ENCODE assay signal across 25 mouse cellular contexts in the genomic region with DNA sequence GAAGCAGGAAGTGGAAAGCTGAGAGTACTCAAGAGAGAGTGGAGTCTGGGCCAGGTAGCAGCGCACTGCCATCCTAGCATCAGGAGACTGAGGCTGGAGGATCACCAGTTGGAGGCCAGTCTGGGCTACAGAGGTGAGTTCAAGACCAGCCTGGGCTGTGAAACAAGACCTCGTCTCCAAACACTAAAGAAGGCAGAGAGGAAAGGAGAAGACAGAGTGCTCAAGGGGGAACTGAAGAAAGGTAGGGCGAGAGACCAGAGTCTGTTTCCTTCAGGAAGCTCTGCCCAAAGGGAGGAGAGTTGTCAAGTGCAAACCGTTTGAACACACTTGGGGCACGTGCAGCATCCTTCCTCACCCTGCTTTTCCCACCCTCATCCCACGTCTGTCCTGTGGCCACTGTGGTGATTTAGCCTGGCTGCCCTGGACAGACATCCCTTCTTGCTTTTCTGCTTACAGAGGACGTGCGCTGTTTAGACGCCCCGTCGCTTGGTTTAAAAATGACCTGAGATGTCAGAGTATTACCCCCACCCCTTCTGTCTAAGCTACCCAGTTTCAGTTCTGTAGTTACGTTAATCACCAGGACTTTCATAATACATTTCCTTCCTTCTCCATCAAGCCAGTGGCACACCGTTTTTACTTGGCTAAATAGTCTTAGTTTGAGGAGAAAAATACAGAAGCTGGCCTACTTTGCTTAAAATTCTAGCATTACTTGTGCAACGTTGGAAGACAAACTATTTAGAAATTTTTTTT.
DNase-seq lines count a peak whose midpoint lies in the region; ATAC-seq and TF ChIP-seq lines count a peak whose summit lies in the region.
"Had no signal": no experiment of that assay in that cellular context is flagged by ENCODE, and none has a peak within 500 bp of the region (broad histone marks: within the 10 kb centered on the region; RNA-seq: fewer than 3 reads in every experiment).

No protein-coding gene starts in this region.

- TF ChIP-seq POLR2A in CH12.LX (IDR thresholded peaks at IDR 0.05; ENCODE audit: low read depth, low read length): 0 out of 2 replicates have a peak, but pooled peaks have one; percentile 10

- TF ChIP-seq CTCF in CH12.LX (conservative IDR thresholded peaks at IDR 0.05 in 1 of 2, IDR thresholded peaks at IDR 0.05 in 1 of 2; ENCODE audit: low read depth in 2 of 2, low read length in 2 of 2): no peak

- H3K9me3 ChIP-seq in liver, embryonic 15.5 days (replicated peaks): no peaks in the 10 kb centered on the region
- H3K9me3 ChIP-seq in liver, embryonic 12.5 days (replicated peaks): no peaks in the 10 kb centered on the region
- H3K9me3 ChIP-seq in CH12.LX (replicated peaks; ENCODE audit: low read length): no peaks in the 10 kb centered on the region
- no peaks in the 10 kb centered on the region for H3K9me3 ChIP-seq in forebrain, embryonic 10.5 days
- H3K9me3 ChIP-seq: embryonic facial prominence, embryonic 15.5 days; heart, embryonic 12.5 days; hindbrain, embryonic 15.5 days; limb, embryonic 15.5 days; neural tube, embryonic 15.5 days; stomach, embryonic 15.5 days had no signal

- H3K27ac ChIP-seq in liver, embryonic 15.5 days (replicated peaks): peak overlapping the region; percentile 69
- H3K27ac ChIP-seq in liver, embryonic 12.5 days: no peak overlapping the region; the same call in 1 of the 2 replicates
- peak overlapping the region; percentile 37 for H3K27ac ChIP-seq in CH12.LX (ENCODE audit: insufficient read depth, low read depth)
- H3K27ac ChIP-seq in forebrain, embryonic 10.5 days: no peak overlapping the region
- H3K27ac ChIP-seq: embryonic facial prominence, embryonic 15.5 days; hindbrain, embryonic 15.5 days; limb, embryonic 15.5 days; neural tube, embryonic 15.5 days had no signal

- H3K27me3 ChIP-seq in liver, embryonic 15.5 days: no peaks in the 10 kb centered on the region
- H3K27me3 ChIP-seq in liver, embryonic 12.5 days (replicated peaks): no peaks in the 10 kb centered on the region
- no peaks in the 10 kb centered on the region for H3K27me3 ChIP-seq in CH12.LX (replicated peaks)
- H3K27me3 ChIP-seq in forebrain, embryonic 10.5 days (ENCODE audit: poor library complexity, severe bottlenecking): no peaks in the 10 kb centered on the region
- H3K27me3 ChIP-seq: embryonic facial prominence, embryonic 15.5 days; heart, embryonic 12.5 days; hindbrain, embryonic 15.5 days; limb, embryonic 15.5 days; neural tube, embryonic 15.5 days; stomach, embryonic 15.5 days had no signal

- no peaks in the 10 kb centered on the region; the same call in 1 of the 2 replicates for H3K79me2 ChIP-seq in CH12.LX (replicated peaks; ENCODE audit: control insufficient read depth, extremely low read depth, insufficient read depth, poor library complexity, severe bottlenecking)

- WGBS in liver, embryonic 15.5 days (ENCODE audit: insufficient replicate concordance): 60% methylated on average over 14 of the region's 14 CpGs
- WGBS in liver, embryonic 12.5 days (ENCODE audit: insufficient replicate concordance): 68% methylated on average over 14 of the region's 14 CpGs
- WGBS in forebrain, embryonic 10.5 days: 94% methylated on average over 14 of the region's 14 CpGs

- H3K4me1 ChIP-seq in liver, embryonic 15.5 days (replicated peaks): peaks cover 34% of the 10 kb centered on the region
- peaks cover 58% of the 10 kb centered on the region for H3K4me1 ChIP-seq in liver, embryonic 12.5 days
- H3K4me1 ChIP-seq in CH12.LX (ENCODE audit: control insufficient read depth in 1 of 2, insufficient read depth in 2 of 2): peaks cover 31 to 87% of the 10 kb centered on the region in 2 experiments
- H3K4me1 ChIP-seq in forebrain, embryonic 10.5 days: peaks cover 15% of the 10 kb centered on the region

- no peak overlapping the region for H3K9ac ChIP-seq in liver, embryonic 15.5 days
- H3K9ac ChIP-seq in liver, embryonic 12.5 days: no peak overlapping the region
- H3K9ac ChIP-seq in CH12.LX (ENCODE audit: insufficient read depth, low read depth): no peak overlapping the region
- H3K9ac ChIP-seq: embryonic facial prominence, embryonic 15.5 days; heart, embryonic 12.5 days; hindbrain, embryonic 15.5 days; limb, embryonic 15.5 days; neural tube, embryonic 15.5 days; stomach, embryonic 15.5 days had no signal

- in situ Hi-C loops in CH12.LX (cut with MboI; ENCODE audit: low pct_ligation_motif_present, low pct_unique_long_range_greater_than_20kb, low sequenced_read_pairs): no loop called here

- DNase-seq in CH12.LX (ENCODE audit: extremely low read depth): peak; percentile 64
- peak; percentile 32 for DNase-seq in induced T-regulatory cell, adult 2 months (ENCODE audit: low read depth)
- no peak for DNase-seq in forebrain, embryonic 10.5 days (ENCODE audit: extremely low spot score, low spot score)
- DNase-seq in testis, postnatal 14 days (ENCODE audit: low spot score): no peak
- DNase-seq in gastrocnemius, adult 8-10 months (ENCODE audit: low spot score in 2 of 2): no peak
- DNase-seq: adrenal gland, postnatal 14 days; cerebellum, adult 9-11 months; embryo, embryonic 11 days; kidney, adult 18-20 months; kidney, postnatal 14 days; layer of hippocampus, adult 9-11 months; lung, postnatal 10 days; retina, postnatal 1 day; thymus, postnatal 4 days had no signal

- no peak overlapping the region for H3K4me3 ChIP-seq in liver, embryonic 15.5 days (replicated peaks)
- H3K4me3 ChIP-seq in liver, embryonic 12.5 days: no peak overlapping the region
- H3K4me3 ChIP-seq in CH12.LX (replicated peaks in 1 of 3; ENCODE audit: low read depth in 2 of 3, low read length in 2 of 3, poor library complexity in 1 of 3): peak overlapping the region in 1 of 3 experiments; percentile 5
- no peak overlapping the region for H3K4me3 ChIP-seq in forebrain, embryonic 10.5 days
- H3K4me3 ChIP-seq: embryonic facial prominence, embryonic 15.5 days; heart, embryonic 12.5 days; hindbrain, embryonic 15.5 days; limb, embryonic 15.5 days; myocyte; neural tube, embryonic 15.5 days; stomach, embryonic 15.5 days had no signal

- no peaks in the 10 kb centered on the region for H3K36me3 ChIP-seq in liver, embryonic 15.5 days (replicated peaks)
- H3K36me3 ChIP-seq in liver, embryonic 12.5 days: 0 out of 2 replicates have a peak, but pooled peaks cover 3% of the 10 kb centered on the region
- H3K36me3 ChIP-seq in CH12.LX (replicated peaks in 1 of 2; ENCODE audit: control insufficient read depth in 1 of 2, insufficient read depth in 1 of 2, low read length in 1 of 2): peaks cover 0 to 47% of the 10 kb centered on the region in 2 experiments
- peaks cover 12% of the 10 kb centered on the region for H3K36me3 ChIP-seq in forebrain, embryonic 10.5 days (replicated peaks)
- H3K36me3 ChIP-seq: embryonic facial prominence, embryonic 15.5 days; hindbrain, embryonic 15.5 days; limb, embryonic 15.5 days; neural tube, embryonic 15.5 days had no signal

- peak; percentile 65 for TF ChIP-seq EP300 in CH12.LX (IDR thresholded peaks at IDR 0.05; ENCODE audit: low read length)

- no peak overlapping the region for H3K4me2 ChIP-seq in liver, embryonic 15.5 days
- H3K4me2 ChIP-seq in liver, embryonic 12.5 days: no peak overlapping the region
- peak overlapping the region; percentile 0; the same call in 1 of the 2 replicates for H3K4me2 ChIP-seq in CH12.LX (ENCODE audit: insufficient read depth, low read depth, poor library complexity, severe bottlenecking)
- H3K4me2 ChIP-seq: embryonic facial prominence, embryonic 15.5 days; heart, embryonic 12.5 days; hindbrain, embryonic 15.5 days; limb, embryonic 15.5 days; midbrain, embryonic 11.5 days; neural tube, embryonic 15.5 days; stomach, embryonic 15.5 days had no signal

- no peak; the same call in 1 of the 2 replicates for TF ChIP-seq RAD21 in CH12.LX (IDR thresholded peaks at IDR 0.05; ENCODE audit: low read depth, low read length)

- ATAC-seq in liver, embryonic 15.5 days (ENCODE audit: insufficient read depth): no peak
- no peak for ATAC-seq in liver, embryonic 12.5 days
- peak; percentile 72 for ATAC-seq in monocyte, adult 5-6 weeks (replicated peaks; ENCODE audit: insufficient number of reproducible peaks, low FRiP score, low TSS enrichment, poor library complexity, severe bottlenecking)

- dilution Hi-C loops in CH12.LX (cut with MboI; ENCODE audit: extremely low pct_ligation_motif_present, extremely low pct_unique_long_range_greater_than_20kb, low sequenced_read_pairs): no loop called here

TF ChIP-seq in CH12.LX, 34 proteins besides CTCF, POLR2A, EP300 and RAD21:
- TF ChIP-seq CHD2 (IDR thresholded peaks at IDR 0.05; ENCODE audit: low read length): no peak
- peak; percentile 89 for TF ChIP-seq BHLHE40 (IDR thresholded peaks at IDR 0.05; ENCODE audit: low read depth, low read length)
- TF ChIP-seq PAX5 (IDR thresholded peaks at IDR 0.05; ENCODE audit: low read length): no peak
- TF ChIP-seq ZKSCAN1 (IDR thresholded peaks at IDR 0.05; ENCODE audit: borderline replicate concordance, low read depth, low read length): no peak
- TF ChIP-seq IRF4 (IDR thresholded peaks at IDR 0.05; ENCODE audit: low read depth, low read length): peak; percentile 90
- no peak for TF ChIP-seq KAT2A (IDR thresholded peaks at IDR 0.05; ENCODE audit: insufficient replicate concordance, low read length)
- TF ChIP-seq USF2 (conservative IDR thresholded peaks at IDR 0.05; ENCODE audit: low read depth, low read length): no peak
- peak; percentile 35 for TF ChIP-seq ETS1 (conservative IDR thresholded peaks at IDR 0.05; ENCODE audit: low read depth, low read length)
- no peak for TF ChIP-seq MYC (IDR thresholded peaks at IDR 0.05; ENCODE audit: low read depth, low read length)
- peak; percentile 73 for TF ChIP-seq MAZ (IDR thresholded peaks at IDR 0.05; ENCODE audit: low read depth, low read length)
TF ChIP-seq in CH12.LX: peak in this region for 4.

Comparison
In these comparisons a context has a peak if more than half of its experiments do, and no peak if none do; other contexts are left out.
1. H3K27ac ChIP-seq: peak in liver, embryonic 15.5 days (single experiment) and CH12.LX (single experiment); none in liver, embryonic 12.5 days (single experiment) and forebrain, embryonic 10.5 days (single experiment).
2. DNase-seq: peak in CH12.LX (single experiment) and induced T-regulatory cell, adult 2 months (single experiment); none in forebrain, embryonic 10.5 days (single experiment), testis, postnatal 14 days (single experiment) and gastrocnemius, adult 8-10 months (0 of 2).